Mouse (Mus musculus): Measurements from ENCODE around the gene Aox3. TPM values are rescaled to one million over a fixed set of nuclear protein-coding genes. Genes with fewer than 3 reads are reported as not detected.

Gene Aox3
- total RNA-seq, 2 experiments from 2014 or later: 2.0 to 2.3 TPM

Other genes starting within 250 kb of the Aox3 start
- 1 to 10 TPM; 1.7 to 1.9 TPM for gene Sgo2a, start 117.2 kb upstream of the Aox3 start, total RNA-seq (2021)
- gene Kctd18, start 94.2 kb upstream of the Aox3 start, total RNA-seq (2021): 10 to 100 TPM; 24.4 to 25.7 TPM
- 1 to 10 TPM; 1.5 to 1.9 TPM for gene Aox1, start 83.2 kb upstream of the Aox3 start, total RNA-seq (2021)
- 10 to 100 TPM; 10.1 to 10.9 TPM for gene Aox4, start 97.3 kb downstream of the Aox3 start, total RNA-seq (2021)
- under 1 TPM; 0.04 to 0.09 TPM for gene Aox2, start 165.2 kb downstream of the Aox3 start, total RNA-seq (2021)